Mouse (Mus musculus) erythroblast, adult 5-6 weeks (primary cell): ENCODE measurements around the gene Gsta2. TPM values are rescaled to one million over a fixed set of nuclear protein-coding genes. Genes with fewer than 3 reads are reported as not detected.
"Not testable (repeated sequence)": the region's sequence is repeated elsewhere in the genome, so short reads cannot be mapped to it uniquely, and the experiment has no call there.

Experiments
- ATAC-seq: replicated peaks from 2 replicates; pipeline ENCODE4 v1.8.0; 2016; ENCODE audit warnings: moderate number of reproducible peaks, mild to moderate bottlenecking, moderate TSS enrichment, inconsistent platforms; ENCODE audit not compliant: poor library complexity, low FRiP score, severe bottlenecking
- total RNA-seq, 2 experiments: library from RNA; stranded (forward) in 1 of 2; stranded (reverse) in 1 of 2; fragments of 150-400 nt in 1 of 2; fragments of 200-764, 138-1000 nt in 1 of 2; gene quantifications; 2 replicates each; pipeline versions ENCODE4 v1.2.3 to v1.2.4; 2015 to 2017; ENCODE audit warnings: low replicate concordance in 2 of 2

The Gsta2 gene
- total RNA-seq, 2 experiments from 2014 or later = not detected

GRCm38 (mm10) chr9:78368671-78369293 is 13.2 kb upstream of the Gsta2 start:
- ATAC-seq = no peak

- not testable (repeated sequence) for ATAC-seq
Observed at GRCm38 (mm10) chr9:78367959-78368358, 12.4 kb upstream of the Gsta2 start, which contains the start of gene Dppa5a. TSS of gene Dppa5a (minus strand) at chr9:78368177.

- no peak for ATAC-seq
Observed at GRCm38 (mm10) chr9:78365850-78366544, 10.4 kb upstream of the Gsta2 start.

- ATAC-seq = no peak
Observed at GRCm38 (mm10) chr9:78364701-78365100, 9.1 kb upstream of the Gsta2 start.

- ATAC-seq = no peak
Observed at GRCm38 (mm10) chr9:78363374-78363773, 7.8 kb upstream of the Gsta2 start.

GRCm38 (mm10) chr9:78360484-78360872 is 4.9 kb upstream of the Gsta2 start:
- ATAC-seq = no peak

- ATAC-seq = no peak
Observed at GRCm38 (mm10) chr9:78359750-78360483, 4.3 kb upstream of the Gsta2 start.

- ATAC-seq = peak; percentile 72
Observed at GRCm38 (mm10) chr9:78358053-78358452, 2.5 kb upstream of the Gsta2 start.

GRCm38 (mm10) chr9:78354665-78355578 is 666 bp downstream of the Gsta2 start:
- ATAC-seq = no peak

GRCm38 (mm10) chr9:78351504-78352220 is 3.9 kb downstream of the Gsta2 start:
- ATAC-seq = no peak

GRCm38 (mm10) chr9:78350007-78350406 is 5.6 kb downstream of the Gsta2 start:
- ATAC-seq = not testable (repeated sequence)

GRCm38 (mm10) chr9:78349141-78349540 is 6.4 kb downstream of the Gsta2 start:
- ATAC-seq = not testable (repeated sequence)

GRCm38 (mm10) chr9:78348206-78349004 is 7.2 kb downstream of the Gsta2 start:
- not testable (repeated sequence) for ATAC-seq

GRCm38 (mm10) chr9:78347004-78347403 is 8.6 kb downstream of the Gsta2 start:
- no peak for ATAC-seq

GRCm38 (mm10) chr9:78345235-78345634 is 10.4 kb downstream of the Gsta2 start:
- ATAC-seq = not testable (repeated sequence)

- ATAC-seq = not testable (repeated sequence)
Observed at GRCm38 (mm10) chr9:78343055-78343454, 12.5 kb downstream of the Gsta2 start.

- not testable (repeated sequence) for ATAC-seq
Observed at GRCm38 (mm10) chr9:78342494-78342893, 13.1 kb downstream of the Gsta2 start.

- ATAC-seq = peak; percentile 65; the same call in 1 of the 2 replicates
Observed at GRCm38 (mm10) chr9:78340324-78340723, 15.3 kb downstream of the Gsta2 start.
